Mouse (Mus musculus) C2C12 (cell line): ENCODE measurements around the gene Gm10837. TPM values are rescaled to one million over a fixed set of nuclear protein-coding genes. Genes with fewer than 3 reads are reported as not detected.
"Not testable (repeated sequence)": the region's sequence is repeated elsewhere in the genome, so short reads cannot be mapped to it uniquely, and the experiment has no call there.

Experiments
- H3K27me3 ChIP-seq: one replicate; pipeline ENCODE4 v1.6.1; 2011; ENCODE audit not compliant: control insufficient read depth, insufficient read depth, insufficient read length
- H3K36me3 ChIP-seq: one replicate; pipeline ENCODE4 v1.6.1; 2011; ENCODE audit not compliant: control insufficient read depth, insufficient read depth
- H3K4me3 ChIP-seq: one replicate; pipeline ENCODE4 v1.5.1; 2011; ENCODE audit warnings: mild to moderate bottlenecking, control low read depth; ENCODE audit not compliant: poor library complexity, insufficient read depth, severe bottlenecking
- H3K79me2 ChIP-seq: one replicate; pipeline ENCODE4 v1.6.1; 2011; ENCODE audit not compliant: control insufficient read depth, insufficient read depth
- H3K79me3 ChIP-seq: one replicate; pipeline ENCODE4 v1.6.1; 2011; ENCODE audit warnings: low read depth, control low read depth
- H3ac ChIP-seq: one replicate; pipeline ENCODE3; 2011; ENCODE audit warnings: low read depth; ENCODE audit not compliant: control insufficient read depth, insufficient read length
- CEBPB ChIP-seq: IDR thresholded peaks from one replicate; pipeline ENCODE4 v1.6.1; 2011; ENCODE audit warnings: low read depth, mild to moderate bottlenecking, control low read depth, moderate library complexity
- CTCF ChIP-seq: IDR thresholded peaks from one replicate; pipeline ENCODE4 v1.5.1; 2011; ENCODE audit not compliant: control insufficient read depth, insufficient read depth, insufficient read length
- FOSL1 ChIP-seq: IDR thresholded peaks from one replicate; pipeline ENCODE4 v1.8.0; 2011; ENCODE audit warnings: mild to moderate bottlenecking, low read length; ENCODE audit not compliant: poor library complexity, insufficient read depth, severe bottlenecking
- MAX ChIP-seq: IDR thresholded peaks from one replicate; pipeline ENCODE4 v1.6.1; 2011; ENCODE audit warnings: mild to moderate bottlenecking, control low read depth
- MYOD1 ChIP-seq: IDR thresholded peaks from one replicate; pipeline ENCODE4 v1.6.1; 2011; ENCODE audit warnings: low read depth; ENCODE audit not compliant: control insufficient read depth, insufficient read length
- MYOG ChIP-seq: IDR thresholded peaks from one replicate; pipeline ENCODE4 v1.6.1; 2011; ENCODE audit not compliant: control insufficient read depth, insufficient read length; ENCODE audit errors: extremely low read depth
- USF1 ChIP-seq: IDR thresholded peaks from one replicate; pipeline ENCODE4 v1.6.1; 2011; ENCODE audit warnings: low read depth, mild to moderate bottlenecking, control low read depth, moderate library complexity
- polyA plus RNA-seq: library from polyadenylated mRNA; unstranded; fragments of >200 nt; fragmentation: generic; extraction: Trizol; gene quantifications from one replicate; pipeline ENCODE4 v1.2.1, GENCODE M21; 2012; ENCODE audit warnings: missing spikeins

The Gm10837 gene
- polyA plus RNA-seq, 1 experiment, result not detected

GRCm38 (mm10) chr14:122460226-122460625 lies 30.2 kb upstream of the Gm10837 start:
- no peak for TF ChIP-seq CEBPB
- no peak for TF ChIP-seq MYOD1
- TF ChIP-seq MYOG, result no peak
- TF ChIP-seq CTCF, result no peak
- no peak for TF ChIP-seq USF1
- TF ChIP-seq MAX, result no peak
- TF ChIP-seq FOSL1, result no peak
- Histone ChIP-seq H3K79me2 (no peaks in the 10 kb centered on the region), H3K27me3 (no peaks in the 10 kb centered on the region), H3ac (no peak overlapping the region), H3K79me3 (no peaks in the 10 kb centered on the region), H3K4me3 (no peak overlapping the region), H3K36me3 (no peaks in the 10 kb centered on the region)

- Histone ChIP-seq H3K79me2 (no peaks in the 10 kb centered on the region), H3K36me3 (no peaks in the 10 kb centered on the region), H3K4me3 (no peak overlapping the region), H3K27me3 (peaks cover 4% of the 10 kb centered on the region), H3K79me3 (no peaks in the 10 kb centered on the region), H3ac (no peak overlapping the region)
- TF ChIP-seq CTCF (no peak), FOSL1 (no peak), CEBPB (no peak), MAX (no peak), MYOG (no peak), MYOD1 (no peak), USF1 (no peak)
These were observed 28.9 kb upstream of the Gm10837 start for GRCm38 (mm10) chr14:122461500-122461899.

- Histone ChIP-seq H3ac (no peak overlapping the region), H3K4me3 (no peak overlapping the region), H3K36me3 (no peaks in the 10 kb centered on the region), H3K79me2 (no peaks in the 10 kb centered on the region), H3K27me3 (peaks cover 4% of the 10 kb centered on the region), H3K79me3 (no peaks in the 10 kb centered on the region)
- TF ChIP-seq FOSL1 (no peak), MAX (no peak), MYOD1 (no peak), MYOG (no peak), CEBPB (no peak), CTCF (no peak)
These were observed 28.4 kb upstream of the Gm10837 start for GRCm38 (mm10) chr14:122461966-122462365.

- no peaks in the 10 kb centered on the region for H3K79me3 ChIP-seq
- peaks cover 4% of the 10 kb centered on the region for H3K27me3 ChIP-seq
- H3K36me3 ChIP-seq, result no peaks in the 10 kb centered on the region
- no peaks in the 10 kb centered on the region for H3K79me2 ChIP-seq
- no peak overlapping the region for H3K4me3 ChIP-seq
- TF ChIP-seq CEBPB, result no peak
- no peak for TF ChIP-seq MYOD1
- TF ChIP-seq MAX, result no peak
- TF ChIP-seq USF1, result no peak
- TF ChIP-seq CTCF, result no peak
- TF ChIP-seq FOSL1, result no peak
- no peak for TF ChIP-seq MYOG
- H3ac ChIP-seq, result no peak overlapping the region
These were observed 27.7 kb upstream of the Gm10837 start for GRCm38 (mm10) chr14:122462689-122463079.

GRCm38 (mm10) chr14:122463080-122463691 lies 27.2 kb upstream of the Gm10837 start:
- peaks cover 4% of the 10 kb centered on the region for H3K27me3 ChIP-seq
- TF ChIP-seq MYOD1 (no peak), USF1 (no peak), MYOG (no peak), FOSL1 (no peak), MAX (no peak), CTCF (no peak), CEBPB (no peak)
- no peaks in the 10 kb centered on the region for H3K79me3 ChIP-seq

GRCm38 (mm10) chr14:122463734-122464341 lies 26.5 kb upstream of the Gm10837 start:
- H3K79me2 ChIP-seq, H3K27me3 ChIP-seq, H3K4me3 ChIP-seq, H3K36me3 ChIP-seq, H3K79me3 ChIP-seq: not testable (repeated sequence)
- H3ac ChIP-seq, result peak overlapping the region; percentile 91

More at GRCm38 (mm10) chr14:122463080-122463691, 27.2 kb upstream of the Gm10837 start:
- Histone ChIP-seq H3ac (peak overlapping the region; percentile 30), H3K4me3 (no peak overlapping the region), H3K79me2 (no peaks in the 10 kb centered on the region), H3K36me3 (no peaks in the 10 kb centered on the region)
